Mouse (Mus musculus) lung, adult 18-20 months (tissue): ENCODE results near the gene Zfp62.
A peak's percentile ranks its signal among the peaks of the same experiment; 100 is the strongest.

Source experiments
- DNase-seq, 2 experiments: peaks; one replicate each; pipeline ENCODE4 v3.0.0; 2022; ENCODE audit warnings: mixed read lengths in 2 of 2

The Zfp62 gene

DNA sequence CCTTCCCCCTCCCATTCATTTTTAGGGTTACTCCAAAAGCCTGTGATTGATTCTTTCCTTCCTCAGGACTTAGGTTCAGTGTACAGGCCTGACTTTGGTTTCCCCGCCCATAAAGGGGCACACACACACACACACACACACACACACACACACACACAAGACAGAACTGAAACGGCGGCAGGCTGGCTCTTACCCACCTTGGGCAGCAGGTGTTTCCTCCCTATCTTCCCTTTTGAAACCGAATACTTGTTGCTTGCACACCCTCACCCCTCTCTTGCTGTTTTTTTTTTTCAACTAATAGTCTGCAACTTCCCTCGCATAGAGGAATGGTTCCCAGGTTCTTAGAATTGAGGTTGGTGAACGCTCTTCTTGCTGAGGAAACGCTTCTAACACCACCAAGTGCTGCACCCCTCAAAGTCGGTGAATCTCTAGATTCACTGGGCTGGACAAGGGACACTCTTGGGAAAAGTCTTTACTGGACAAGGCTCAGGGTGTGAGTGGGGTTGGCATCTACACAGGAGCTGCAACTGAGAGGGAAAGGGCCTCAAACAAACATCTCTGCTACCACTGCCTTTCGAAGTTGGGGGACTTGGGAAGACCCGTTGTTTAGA is 46.8 kb downstream of the Zfp62 start:
- no peak for DNase-seq

DNA sequence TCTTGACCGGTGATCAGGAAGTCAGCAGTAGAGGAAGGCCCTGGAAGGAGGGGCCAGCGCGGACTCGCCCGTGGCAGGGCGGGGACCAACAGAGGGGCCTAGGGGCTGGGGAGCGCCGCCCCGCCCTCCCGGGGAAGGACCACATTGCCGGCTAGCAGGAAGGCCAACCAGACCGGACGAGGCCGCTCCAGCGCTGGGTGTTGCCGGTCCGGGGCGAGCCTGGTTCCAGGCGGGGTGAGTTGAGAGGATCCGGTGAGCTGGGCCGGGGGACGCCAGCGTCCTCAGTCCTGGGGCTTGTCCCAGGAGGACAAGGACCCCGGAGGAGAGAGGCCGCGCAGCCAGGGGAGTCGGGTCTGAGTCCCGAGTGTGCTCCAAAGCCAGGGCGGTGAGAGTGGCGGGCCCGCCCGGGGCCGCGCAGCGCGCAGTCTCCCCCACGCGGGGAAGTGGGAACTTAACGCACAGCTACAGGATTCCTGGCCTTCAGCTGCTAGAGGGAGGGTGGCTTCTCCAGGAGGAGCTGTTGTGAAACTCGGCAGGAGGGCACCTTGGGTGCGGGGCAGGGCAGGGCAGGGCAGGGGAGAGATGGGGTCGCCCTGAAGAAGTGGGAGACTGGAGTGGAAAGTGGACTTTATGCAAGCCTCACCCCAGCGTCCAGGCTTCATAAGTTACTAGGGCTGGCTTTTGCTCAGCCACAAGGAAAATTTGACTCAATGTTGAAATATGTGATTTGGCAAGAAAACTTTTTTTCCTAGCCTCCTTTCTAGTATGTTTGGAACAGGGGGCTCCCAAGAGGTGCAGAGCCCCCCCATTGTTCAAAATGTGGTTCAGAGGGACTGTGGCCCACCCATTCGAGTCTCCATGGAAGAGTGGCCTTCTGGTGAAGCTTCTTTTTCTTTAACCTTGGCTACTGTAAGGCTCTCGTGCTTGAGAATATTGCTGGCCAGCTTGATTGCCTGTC is 47.6 kb downstream of the Zfp62 start:
- DNase-seq, result peak; percentile 95 to 96

DNA sequence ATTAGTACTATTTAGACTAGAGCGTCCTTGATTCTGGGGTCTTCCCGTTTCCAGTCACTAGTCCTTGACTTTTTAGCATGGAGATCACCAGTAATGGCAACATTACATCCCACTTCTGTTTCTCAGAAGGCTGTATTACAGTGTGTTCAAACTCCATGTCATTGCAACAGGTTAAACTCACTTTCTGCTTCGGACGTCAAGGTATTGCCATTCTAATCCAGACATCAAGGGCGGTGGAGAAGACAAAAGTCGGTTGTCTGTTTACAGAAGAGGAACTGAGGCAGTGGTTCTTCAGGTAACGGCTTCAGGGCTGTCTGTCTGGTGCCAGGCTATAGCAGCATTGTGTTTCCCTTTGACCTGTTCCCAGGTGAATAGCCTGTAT is 48.3 kb downstream of the Zfp62 start:
- no peak for DNase-seq

DNA sequence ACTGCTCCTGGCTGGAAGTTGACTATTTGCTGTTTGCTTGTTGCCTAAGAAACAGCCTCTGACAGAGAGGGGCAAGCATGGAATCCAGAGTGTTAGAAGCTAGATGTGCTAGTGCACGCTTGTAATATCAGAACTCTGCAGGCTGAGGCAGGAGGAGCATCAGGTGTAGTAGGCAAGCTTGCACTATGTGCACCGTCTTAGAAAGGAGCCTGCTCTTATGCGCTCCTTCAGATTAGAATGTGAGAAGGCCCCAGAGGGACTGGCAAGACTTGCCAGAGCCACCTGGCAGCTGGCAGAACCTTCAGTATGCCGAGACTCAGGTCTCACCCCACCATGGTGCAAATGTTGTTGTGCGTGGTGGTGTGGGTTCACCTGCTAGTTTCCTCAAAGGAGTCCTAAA is 49.0 kb downstream of the Zfp62 start:
- DNase-seq, result no peak

DNA sequence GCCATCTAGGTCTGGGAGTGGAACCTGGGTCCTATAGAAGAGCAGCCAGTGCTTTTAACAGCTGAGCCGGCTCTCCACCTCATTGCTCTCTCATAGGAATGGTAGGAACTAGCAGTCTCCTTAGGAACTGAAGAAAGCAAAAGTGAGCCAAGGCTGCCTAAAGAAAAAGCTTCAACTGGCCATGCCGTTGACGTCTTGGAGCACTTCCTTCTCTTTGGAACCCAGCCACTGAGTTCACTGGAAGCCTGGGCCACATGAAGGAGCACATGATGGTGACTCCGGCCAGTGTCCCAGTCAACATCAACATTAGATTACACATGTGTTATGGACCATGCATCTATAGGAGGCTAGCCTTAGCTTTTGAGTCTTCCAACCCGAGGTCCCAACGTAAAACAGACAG is 49.9 kb downstream of the Zfp62 start:
- no peak for DNase-seq

DNA sequence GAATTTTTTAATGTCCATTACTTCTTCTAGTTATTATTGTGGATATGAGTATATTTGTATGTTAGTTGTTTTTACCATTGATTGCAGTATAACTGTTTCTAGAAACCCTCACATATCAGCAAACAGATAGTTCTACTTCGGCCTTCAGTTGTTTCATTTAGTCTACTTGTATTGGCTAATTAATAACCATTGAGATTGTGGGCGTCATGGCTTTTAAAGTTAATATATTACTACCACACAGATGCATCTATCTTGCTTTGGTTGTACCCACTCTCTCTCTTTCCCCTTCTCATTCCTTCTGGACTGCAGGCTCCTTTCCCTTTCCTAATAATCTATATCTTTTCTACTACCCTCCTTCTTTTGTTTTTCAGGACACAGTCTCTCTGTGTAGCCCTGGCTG is 56.2 kb downstream of the Zfp62 start:
- no peak for DNase-seq

DNA sequence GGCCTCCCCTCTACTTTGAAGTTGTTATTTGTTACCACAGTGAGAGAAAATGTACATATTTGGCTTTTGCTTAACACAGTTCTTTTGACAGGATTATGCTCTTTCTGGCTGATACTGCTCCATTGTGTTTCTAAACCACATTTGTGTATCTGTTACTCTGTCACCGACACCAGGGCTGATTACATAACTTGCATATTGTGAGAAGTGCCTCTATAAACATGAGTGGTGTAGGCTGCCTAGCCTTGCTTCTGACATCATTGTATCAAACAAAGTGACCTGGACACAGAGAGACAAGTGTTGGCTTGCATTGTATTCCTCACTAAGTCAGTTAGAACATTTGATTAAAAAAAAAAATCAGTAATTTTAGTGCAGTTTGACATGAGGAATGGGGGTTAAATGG is 56.7 kb downstream of the Zfp62 start:
- DNase-seq, result no peak

DNA sequence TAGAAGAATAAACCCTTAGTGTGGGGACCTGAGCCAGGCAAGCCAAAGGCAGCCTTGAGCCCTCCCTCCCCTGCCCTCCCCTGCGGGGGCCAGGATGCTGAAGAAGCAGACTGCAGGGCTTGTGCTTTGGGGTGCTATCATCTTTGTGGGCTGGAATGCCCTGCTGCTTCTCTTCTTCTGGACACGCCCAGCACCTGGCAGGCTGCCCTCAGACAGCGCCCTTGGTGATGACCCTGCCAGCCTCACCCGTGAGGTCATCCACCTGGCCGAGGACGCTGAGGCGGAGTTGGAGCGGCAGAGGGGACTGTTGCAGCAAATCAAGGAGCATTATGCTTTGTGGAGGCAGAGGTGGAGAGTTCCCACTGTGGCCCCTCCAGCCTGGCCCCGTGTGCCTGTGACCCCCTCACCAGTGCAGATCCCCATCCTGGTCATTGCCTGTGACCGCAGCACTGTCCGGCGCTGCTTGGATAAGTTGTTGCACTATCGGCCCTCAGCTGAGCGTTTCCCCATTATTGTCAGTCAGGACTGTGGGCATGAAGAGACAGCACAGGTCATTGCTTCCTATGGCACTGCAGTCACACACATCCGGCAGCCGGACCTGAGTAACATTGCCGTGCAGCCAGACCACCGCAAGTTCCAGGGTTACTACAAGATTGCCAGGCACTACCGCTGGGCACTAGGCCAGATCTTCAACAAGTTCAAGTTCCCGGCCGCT is 57.7 kb downstream of the Zfp62 start:
- DNase-seq, result peak in 1 of 2 experiments; percentile 63

DNA sequence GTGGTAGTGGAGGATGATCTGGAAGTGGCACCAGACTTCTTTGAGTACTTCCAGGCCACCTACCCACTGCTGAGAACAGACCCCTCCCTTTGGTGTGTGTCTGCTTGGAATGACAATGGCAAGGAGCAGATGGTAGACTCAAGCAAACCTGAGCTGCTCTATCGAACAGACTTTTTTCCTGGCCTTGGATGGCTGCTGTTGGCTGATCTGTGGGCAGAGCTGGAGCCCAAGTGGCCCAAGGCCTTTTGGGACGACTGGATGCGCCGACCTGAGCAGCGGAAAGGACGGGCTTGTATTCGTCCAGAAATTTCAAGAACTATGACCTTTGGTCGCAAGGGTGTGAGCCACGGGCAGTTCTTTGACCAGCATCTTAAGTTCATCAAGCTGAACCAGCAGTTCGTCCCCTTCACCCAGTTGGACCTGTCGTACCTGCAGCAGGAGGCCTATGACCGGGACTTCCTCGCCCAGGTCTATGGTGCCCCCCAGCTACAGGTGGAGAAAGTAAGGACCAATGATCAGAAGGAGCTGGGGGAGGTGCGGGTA is 58.3 kb downstream of the Zfp62 start:
- no peak for DNase-seq

DNA sequence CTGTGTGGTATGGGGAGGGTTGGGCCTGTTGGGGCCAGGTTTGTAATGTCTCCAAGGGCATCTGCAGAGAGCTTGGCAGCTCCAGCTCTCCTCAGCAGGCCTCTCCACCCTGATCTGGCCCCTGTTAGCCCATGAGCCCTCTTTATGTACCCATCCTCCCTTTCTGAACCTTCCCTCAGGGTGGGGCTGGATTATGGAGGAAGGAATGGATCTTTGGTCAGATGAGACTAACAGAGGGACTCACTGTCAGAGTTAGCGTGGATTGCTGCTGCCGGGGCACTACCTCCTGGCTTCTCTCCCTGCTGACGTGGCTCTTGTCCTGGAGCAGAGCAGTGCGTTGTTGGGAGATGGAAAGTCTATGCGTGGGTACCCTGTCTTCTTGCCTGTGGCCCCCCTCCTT is 59.2 kb downstream of the Zfp62 start:
- no peak for DNase-seq

DNA sequence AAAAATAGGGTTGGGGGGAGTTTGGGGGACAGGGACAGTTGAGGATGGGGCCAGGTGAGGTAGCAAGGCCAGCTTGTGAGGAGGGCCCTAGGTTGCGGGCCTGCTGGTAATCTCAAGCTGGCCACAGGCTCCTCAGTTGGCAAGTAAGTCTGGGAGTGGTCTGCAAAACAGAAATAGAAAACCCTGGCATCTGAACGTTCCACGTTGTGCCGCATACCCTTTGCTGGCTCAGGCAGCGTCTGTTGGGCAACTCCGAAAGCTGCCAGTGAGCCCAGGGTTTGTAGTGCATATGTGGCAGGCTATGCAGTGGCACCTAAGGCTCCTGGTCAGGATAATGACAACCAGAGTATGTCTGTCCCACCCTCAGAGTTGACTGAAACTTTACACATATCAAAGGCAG is 60.1 kb downstream of the Zfp62 start:
- DNase-seq, result no peak

DNA sequence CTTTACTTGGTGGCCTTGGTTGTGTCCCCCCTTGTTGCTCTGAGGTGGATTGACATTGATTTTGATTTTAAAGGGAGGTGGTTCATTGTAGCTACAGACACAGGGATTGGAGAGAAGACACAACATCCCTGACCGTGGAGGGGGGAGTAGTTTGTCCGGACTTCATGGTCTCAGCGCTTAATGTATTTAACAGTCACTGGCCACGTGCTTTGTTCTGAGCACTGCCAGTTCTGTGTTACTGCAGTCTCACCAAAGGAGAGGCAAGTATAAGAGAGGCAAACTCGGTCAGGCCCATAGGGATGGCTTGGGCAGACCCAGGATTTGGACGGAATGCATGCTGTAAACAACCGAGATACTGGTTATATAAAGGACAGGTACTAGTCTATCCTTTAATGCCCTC is 61.0 kb downstream of the Zfp62 start:
- no peak for DNase-seq

DNA sequence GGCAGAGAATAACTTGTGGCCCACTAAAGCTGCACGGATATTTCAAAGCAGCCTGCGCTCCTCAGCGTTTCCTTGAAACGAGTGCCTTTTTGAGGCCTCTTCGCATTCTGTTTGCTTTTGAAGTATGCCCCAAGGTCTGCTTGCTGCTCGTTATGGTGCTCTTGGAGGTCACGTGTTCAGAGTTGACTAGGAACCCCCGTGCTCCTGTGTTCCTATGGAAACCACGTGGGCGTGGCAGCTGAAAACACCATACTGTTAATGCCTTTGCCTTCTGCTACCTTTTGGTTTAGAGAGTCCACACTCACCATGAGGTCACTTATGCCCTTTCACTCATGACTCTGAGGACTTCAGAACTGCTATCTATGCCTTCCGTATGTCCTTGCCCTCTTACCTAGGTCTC is 61.5 kb downstream of the Zfp62 start:
- peak in 1 of 2 experiments; percentile 49 for DNase-seq

DNA sequence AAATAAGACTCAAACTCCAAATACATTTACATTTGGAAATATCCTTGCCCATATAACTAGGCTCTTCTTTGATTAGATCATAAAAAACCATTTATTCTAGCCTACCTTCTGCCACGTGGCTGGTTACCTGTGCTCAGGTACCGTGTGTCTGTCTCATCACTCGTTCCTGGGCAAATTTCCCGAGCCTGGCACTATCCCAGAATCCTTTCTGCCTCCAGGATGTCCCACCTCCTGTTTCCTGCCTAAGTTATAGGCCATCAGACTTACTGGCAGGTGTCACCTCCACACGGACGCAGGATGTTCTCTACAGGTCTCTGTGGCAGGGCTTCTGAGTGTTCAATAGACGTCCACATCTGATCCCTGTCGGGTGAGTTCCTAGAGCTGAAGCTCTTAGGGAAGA is 62.0 kb downstream of the Zfp62 start:
- DNase-seq, result no peak

DNA sequence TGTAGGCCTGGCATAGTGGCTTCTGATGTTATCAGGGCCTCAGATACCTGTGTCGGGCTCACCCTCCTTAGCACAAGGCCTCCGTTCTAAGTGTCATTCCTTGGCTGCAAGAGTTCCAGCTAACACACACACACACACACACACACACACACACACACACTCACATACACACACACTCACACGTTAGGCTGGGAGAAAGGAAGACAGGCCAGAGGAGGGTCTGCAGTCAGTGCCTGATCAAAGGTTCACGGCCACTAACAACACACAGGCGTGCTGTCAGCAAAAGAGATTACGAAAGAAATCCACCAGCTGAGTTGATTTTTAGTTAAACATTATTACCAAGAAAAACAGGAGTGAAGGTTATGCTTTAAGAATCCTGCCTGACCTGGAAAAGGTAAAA is 63.6 kb downstream of the Zfp62 start:
- no peak for DNase-seq

DNA sequence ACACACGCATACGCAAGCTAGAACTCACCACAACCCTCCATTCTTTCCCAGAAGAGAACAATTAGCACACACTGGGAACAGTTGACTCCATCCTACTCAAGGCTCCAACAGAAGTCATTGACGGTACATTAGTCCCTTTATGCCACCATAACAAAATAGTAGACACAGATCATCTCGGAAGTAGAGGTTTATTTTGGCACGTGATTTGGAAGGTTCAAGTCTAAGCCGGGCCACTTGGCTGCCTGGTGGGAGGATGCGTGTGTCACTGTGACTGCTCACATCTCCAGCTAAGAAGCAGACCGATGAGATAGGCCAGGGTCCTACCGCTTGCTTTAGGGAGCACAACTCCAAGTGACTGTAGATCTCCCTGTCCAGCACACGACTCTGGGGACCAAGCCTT is 64.2 kb downstream of the Zfp62 start:
- DNase-seq, result no peak

DNA sequence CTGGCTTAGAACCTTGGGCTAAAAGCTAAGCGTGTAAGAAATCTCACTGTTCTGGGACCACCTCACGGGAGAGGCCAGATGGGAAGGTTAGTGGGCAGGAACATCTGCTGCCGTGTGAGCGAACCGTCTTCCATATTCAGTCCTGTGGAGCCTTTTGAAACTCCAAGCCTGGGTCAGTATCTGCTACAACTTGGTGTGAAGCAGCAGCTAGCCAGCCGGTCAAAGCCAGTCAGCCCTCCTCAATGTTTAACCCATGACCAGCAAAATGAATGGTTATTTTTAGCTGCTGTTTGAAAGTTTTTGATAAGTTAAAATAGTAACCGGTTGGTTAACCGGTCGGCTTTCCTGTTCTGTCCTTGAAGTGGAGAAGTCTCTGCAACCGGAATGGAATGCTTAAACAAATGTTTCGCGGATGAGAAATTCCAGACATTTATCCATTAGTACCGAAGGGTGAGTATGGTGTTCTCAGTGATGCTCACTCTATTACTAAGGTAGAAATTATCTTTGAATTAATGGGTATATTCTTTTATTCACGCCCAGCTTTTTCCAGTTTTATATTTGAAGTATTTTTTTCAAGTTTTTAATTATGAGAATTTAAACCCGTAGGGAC is 65.0 kb downstream of the Zfp62 start:
- no peak for DNase-seq
